Mouse (Mus musculus): ENCODE measurements at regions not wholly inside any gene's neighbourhood (a gene's known extent, or its start where the extent isn't known, plus 50 kb on each side); places are given as distances from the start of the nearest gene placed in this dataset.

GRCm38 (mm10) chr10:68842023-68842735 lies 118.7 kb downstream of the Tmem26 start:
- no peak for ATAC-seq (ENCODE audit: low TSS enrichment)

GRCm38 (mm10) chr10:68844066-68844465 lies 120.6 kb downstream of the Tmem26 start:
- no peak for ATAC-seq (ENCODE audit: low TSS enrichment)

DNA sequence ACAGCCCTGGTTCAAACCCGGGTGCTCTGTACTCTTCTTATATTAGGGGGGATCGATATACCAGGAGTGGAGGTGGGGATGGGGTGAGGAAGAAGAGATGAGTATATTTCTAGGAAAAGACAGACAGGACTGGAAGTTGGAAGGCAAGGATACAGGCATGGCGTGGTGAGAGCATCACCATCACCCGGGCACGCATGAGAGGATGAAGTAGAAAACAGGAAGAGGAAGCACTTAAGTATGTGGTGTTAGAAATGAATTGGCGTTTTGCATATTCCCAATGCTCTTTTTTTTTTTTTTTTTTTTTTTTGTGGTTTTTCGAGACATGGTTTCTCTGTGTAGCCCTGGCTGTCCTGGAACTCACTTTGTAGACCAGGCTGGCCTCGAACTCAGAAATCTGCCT lies 121.2 kb downstream of the Tmem26 start:
- no peak for ATAC-seq (ENCODE audit: low TSS enrichment)

GRCm38 (mm10) chr10:68851153-68851552 lies 127.7 kb downstream of the Tmem26 start:
- ATAC-seq (ENCODE audit: low TSS enrichment): no peak

- ATAC-seq (ENCODE audit: low TSS enrichment): no peak
These were observed 132.8 kb downstream of the Tmem26 start for GRCm38 (mm10) chr10:68855934-68856891.

GRCm38 (mm10) chr10:68864606-68865378 lies 141.3 kb downstream of the Tmem26 start:
- ATAC-seq (ENCODE audit: low TSS enrichment): no peak

GRCm38 (mm10) chr10:68865776-68866175 lies 142.3 kb downstream of the Tmem26 start:
- ATAC-seq (ENCODE audit: low TSS enrichment): no peak

DNA sequence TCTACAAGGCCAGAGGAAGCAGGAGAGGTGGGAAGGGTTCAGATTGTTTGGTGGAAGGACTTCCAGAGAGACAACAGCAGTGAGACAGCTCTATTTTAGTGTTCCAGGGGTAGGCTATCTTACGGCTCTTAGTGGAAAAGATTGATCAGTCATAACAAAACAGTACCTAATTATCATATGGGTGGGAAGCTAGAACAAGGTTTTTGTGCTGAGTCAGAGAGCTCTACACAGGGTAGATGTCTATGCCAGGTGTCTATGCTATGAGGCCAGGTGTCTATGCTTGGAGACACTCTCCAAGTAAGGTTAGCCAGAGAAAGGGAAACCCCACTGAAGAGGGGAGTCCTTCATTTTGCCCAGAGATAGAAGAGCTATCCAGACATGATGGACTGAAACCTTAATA lies 143.9 kb downstream of the Tmem26 start:
- ATAC-seq (ENCODE audit: low TSS enrichment): no peak

DNA sequence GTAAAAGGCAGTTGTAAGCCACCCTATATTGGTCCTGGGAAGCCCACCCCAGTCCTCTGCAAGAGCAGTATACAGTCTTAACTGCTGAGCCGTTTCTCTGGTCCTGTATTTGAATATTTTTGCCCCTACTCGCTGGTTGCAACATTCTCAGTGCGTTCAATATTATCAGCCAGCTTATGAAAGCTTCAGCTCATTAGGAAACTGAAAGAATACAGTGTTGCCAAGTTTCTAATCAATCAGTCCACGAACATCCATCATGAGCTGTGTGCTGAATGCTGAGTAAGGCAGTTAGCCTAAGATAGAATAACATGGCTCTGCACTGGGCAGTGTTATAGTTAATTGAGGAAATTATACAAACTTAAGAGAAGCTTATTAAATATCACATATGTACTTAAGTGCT lies 148.7 kb downstream of the Tmem26 start:
- ATAC-seq (ENCODE audit: low TSS enrichment): no peak

DNA sequence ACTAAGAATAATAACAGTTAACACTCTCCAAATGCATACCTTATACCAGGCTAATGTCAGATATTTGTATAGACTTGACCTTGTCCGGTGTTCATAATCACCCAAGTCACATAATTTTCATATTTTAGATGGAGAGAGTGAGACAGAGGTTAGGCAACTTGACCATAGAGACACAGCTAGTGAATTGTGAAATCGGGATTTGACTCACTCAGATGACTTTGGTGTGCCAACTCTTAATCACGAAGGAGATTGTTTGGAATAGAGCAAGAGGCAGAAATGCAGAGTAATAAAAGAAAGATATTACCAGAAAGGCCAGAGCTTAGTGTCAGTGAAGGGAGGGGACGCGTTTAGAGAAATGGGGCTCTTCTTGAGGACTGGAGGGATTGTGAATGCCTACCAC lies 152.2 kb downstream of the Tmem26 start:
- ATAC-seq (ENCODE audit: low TSS enrichment): no peak

- ATAC-seq (ENCODE audit: low TSS enrichment): peak; percentile 38
These were observed 169.8 kb downstream of the Tmem26 start for GRCm38 (mm10) chr10:68893100-68893841.

DNA sequence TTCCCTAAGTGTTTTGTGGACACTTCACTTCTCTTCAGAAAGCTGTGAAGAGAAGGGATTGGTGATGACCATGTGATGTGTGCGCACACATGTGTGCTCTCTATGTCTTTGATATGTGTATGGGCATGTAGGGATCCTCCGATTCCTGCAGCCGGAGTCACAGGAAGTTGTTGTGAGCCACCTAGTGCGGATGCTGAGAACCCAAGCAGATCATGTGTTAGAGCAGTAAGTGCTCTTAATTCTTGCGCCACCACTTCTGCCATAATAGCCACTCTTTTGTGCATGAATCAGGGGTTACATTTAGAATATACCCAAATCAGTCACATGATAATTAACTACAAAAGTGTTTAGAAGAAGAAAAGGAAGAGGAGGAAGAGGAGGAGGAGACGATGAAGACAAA lies 170.7 kb downstream of the Tmem26 start:
- ATAC-seq (ENCODE audit: low TSS enrichment): no peak

GRCm38 (mm10) chr10:68897524-68897923 lies 174.1 kb downstream of the Tmem26 start:
- ATAC-seq (ENCODE audit: low TSS enrichment): no peak

- ATAC-seq (ENCODE audit: low TSS enrichment): no peak
These were observed 177.7 kb downstream of the Tmem26 start for GRCm38 (mm10) chr10:68901168-68901567.

DNA sequence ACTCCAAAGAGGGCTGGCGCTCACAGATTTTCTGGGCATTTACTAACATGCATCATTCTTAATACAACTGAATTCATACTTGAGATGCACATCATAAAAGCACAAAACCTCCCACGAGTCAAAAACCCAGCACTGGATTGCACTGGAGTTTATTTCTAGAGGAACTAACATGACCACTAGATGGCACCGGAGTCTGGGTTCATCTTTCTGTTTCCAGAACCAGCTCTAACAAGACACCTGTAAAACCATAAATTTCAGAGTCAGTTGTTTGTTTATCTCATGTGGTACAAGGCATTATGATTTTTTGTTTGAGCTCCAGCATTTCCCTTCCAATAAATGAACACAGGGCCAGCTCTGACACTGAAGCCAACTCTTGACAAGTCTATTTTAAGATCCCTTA lies 179.2 kb downstream of the Tmem26 start:
- peak; percentile 90 for ATAC-seq (ENCODE audit: low TSS enrichment)

- ATAC-seq (ENCODE audit: low TSS enrichment): no peak
These were observed 180.9 kb downstream of the Tmem26 start for GRCm38 (mm10) chr10:68904337-68904736.

DNA sequence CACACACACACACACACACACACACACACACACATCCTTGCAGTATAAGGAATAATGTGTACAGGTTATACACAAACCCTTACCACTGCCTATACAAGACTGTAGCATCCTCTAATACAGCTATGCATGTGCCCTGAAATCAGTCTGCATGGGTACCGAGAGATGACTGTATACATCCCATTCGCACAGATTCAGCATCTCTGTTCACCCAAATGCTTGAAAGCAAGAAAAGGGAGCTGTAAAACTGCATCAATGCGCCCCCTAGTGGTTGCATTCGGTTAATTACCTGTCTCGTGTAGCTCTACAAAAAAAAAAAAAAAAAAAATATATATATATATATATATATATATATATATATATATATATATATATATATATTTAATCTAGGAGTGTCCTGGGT lies 184.8 kb downstream of the Tmem26 start:
- peak; percentile 84 for ATAC-seq (ENCODE audit: low TSS enrichment)

GRCm38 (mm10) chr10:68909018-68909417 lies 185.6 kb downstream of the Tmem26 start:
- ATAC-seq (ENCODE audit: low TSS enrichment): peak; percentile 89

DNA sequence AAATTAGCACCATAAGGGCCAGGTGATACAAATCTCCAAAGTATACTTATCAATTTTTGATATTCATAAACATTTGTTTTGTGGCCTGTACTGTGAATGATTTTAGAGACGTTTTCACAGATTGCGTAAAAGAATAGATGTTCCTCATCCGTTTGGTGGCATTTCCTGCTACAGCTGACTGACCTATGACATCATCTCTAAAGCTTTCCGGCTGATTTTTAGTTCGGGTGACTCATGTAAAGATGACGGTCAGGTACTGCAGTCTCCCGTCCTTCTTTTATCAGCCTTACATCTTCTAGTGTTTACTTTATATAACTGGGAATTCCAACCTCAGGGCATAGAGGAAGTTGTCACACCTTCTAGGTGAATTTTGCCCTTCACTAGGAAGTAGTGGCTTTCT lies 192.7 kb downstream of the Tmem26 start:
- ATAC-seq (ENCODE audit: low TSS enrichment): no peak

- ATAC-seq (ENCODE audit: low TSS enrichment): no peak
These were observed 212.4 kb downstream of the Tmem26 start for GRCm38 (mm10) chr10:68935843-68936242.

DNA sequence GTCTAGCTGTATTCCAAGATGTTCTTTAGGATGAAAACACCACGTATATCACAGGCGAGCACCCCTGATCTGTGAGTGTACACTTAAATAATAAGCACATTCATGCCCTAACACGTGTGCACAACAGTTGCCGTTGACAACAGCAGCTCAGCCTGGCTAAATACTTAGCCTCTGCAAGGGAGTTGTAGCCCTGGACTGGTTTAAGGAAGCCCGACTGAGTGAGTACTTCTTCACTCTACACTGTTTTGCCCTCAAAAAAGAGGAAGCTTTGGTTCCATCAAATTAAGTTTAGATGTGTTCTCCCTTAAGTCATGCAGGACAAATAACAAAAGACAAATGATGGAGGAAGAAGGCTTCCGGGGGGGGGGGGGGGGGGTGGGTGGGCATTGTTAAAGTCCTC lies 208.0 kb upstream of the Rhobtb1 start:
- no peak for ATAC-seq (ENCODE audit: low TSS enrichment)

- no peak for ATAC-seq (ENCODE audit: low TSS enrichment)
These were observed 194.7 kb upstream of the Rhobtb1 start for GRCm38 (mm10) chr10:68956539-68956938.
